ENCODE assay signal across 10 mouse cellular contexts in genomic region chr10:99284918-99285317, GRCm38 (mm10). TPM values are rescaled to one million over a fixed set of nuclear protein-coding genes. Genes with fewer than 3 reads are reported as not detected.
DNase-seq lines count a peak whose midpoint lies in the region; ATAC-seq and TF ChIP-seq lines count a peak whose summit lies in the region.
"Had no signal": no experiment of that assay in that cellular context is flagged by ENCODE, and none has a peak within 500 bp of the region (broad histone marks: within the 10 kb centered on the region; RNA-seq: fewer than 3 reads in every experiment).

No protein-coding gene starts in this region.

- H3K27me3 ChIP-seq in forebrain, postnatal 0 days (ENCODE audit: insufficient read depth, low read length): no peaks in the 10 kb centered on the region
- no peaks in the 10 kb centered on the region for H3K27me3 ChIP-seq in forebrain, embryonic 11.5 days (ENCODE audit: control insufficient read depth, insufficient read depth, low read length)

- H3K4me2 ChIP-seq in forebrain, postnatal 0 days (ENCODE audit: low read depth): no peak overlapping the region
- H3K4me2 ChIP-seq in forebrain, embryonic 11.5 days (ENCODE audit: low read depth, low read length, severe bottlenecking): no peak overlapping the region

- no peak for DNase-seq in forebrain, postnatal 0 days
- DNase-seq in forebrain, embryonic 11.5 days (ENCODE audit: low spot score): no peak
- peak; percentile 26 for DNase-seq in layer of hippocampus, adult 9-11 months
- DNase-seq in layer of hippocampus, adult 8-10 months (ENCODE audit: low spot score in 2 of 2): no peak
- peak; percentile 85 for DNase-seq in telencephalon, adult 2 months (ENCODE audit: low read depth, low spot score)
- DNase-seq in cerebellum, adult 9-10 months: no peak
- no peak for DNase-seq in retina, postnatal 1 day
- DNase-seq: gastrocnemius, postnatal 10 days had no signal

- WGBS in forebrain, postnatal 0 days: 78% methylated on average over 9 of the region's 9 CpGs
- 84% methylated on average over 9 of the region's 9 CpGs for WGBS in forebrain, embryonic 11.5 days

- ATAC-seq in forebrain, postnatal 0 days: peak; percentile 10; the same call in 1 of the 2 replicates
- no peak for ATAC-seq in forebrain, embryonic 11.5 days (replicated peaks; ENCODE audit: low FRiP score)
- ATAC-seq in inflammation-experienced regulatory T-cells, adult 6 months: peak; percentile 42

- TF ChIP-seq CTCF in forebrain, postnatal 0 days (IDR thresholded peaks at IDR 0.05; ENCODE audit: low read depth): no peak

- H3K4me1 ChIP-seq in forebrain, postnatal 0 days (ENCODE audit: insufficient read depth): no peaks in the 10 kb centered on the region
- peaks cover 5% of the 10 kb centered on the region; the same call in 1 of the 2 replicates for H3K4me1 ChIP-seq in forebrain, embryonic 11.5 days (replicated peaks; ENCODE audit: control insufficient read depth, insufficient read depth, low read length)

- peak overlapping the region; percentile 21; the same call in 1 of the 2 replicates for H3K27ac ChIP-seq in forebrain, postnatal 0 days (ENCODE audit: low read depth, low read length)
- no peak overlapping the region for H3K27ac ChIP-seq in forebrain, embryonic 11.5 days (ENCODE audit: low read depth, low read length)
- H3K27ac ChIP-seq: midbrain, embryonic 10.5 days had no signal

- H3K36me3 ChIP-seq in forebrain, postnatal 0 days (ENCODE audit: insufficient read depth): no peaks in the 10 kb centered on the region
- no peaks in the 10 kb centered on the region for H3K36me3 ChIP-seq in forebrain, embryonic 11.5 days (ENCODE audit: control insufficient read depth, insufficient read depth, low read length)
- H3K36me3 ChIP-seq: midbrain, embryonic 10.5 days had no signal

- H3K9ac ChIP-seq in forebrain, postnatal 0 days: no peak overlapping the region
- H3K9ac ChIP-seq in forebrain, embryonic 11.5 days (ENCODE audit: low read length): no peak overlapping the region

- H3K9me3 ChIP-seq in forebrain, postnatal 0 days (ENCODE audit: low read length): no peaks in the 10 kb centered on the region
- H3K9me3 ChIP-seq in forebrain, embryonic 11.5 days (ENCODE audit: control insufficient read depth, low read length): no peaks in the 10 kb centered on the region
- H3K9me3 ChIP-seq: midbrain, embryonic 10.5 days had no signal

- H3K4me3 ChIP-seq in forebrain, postnatal 0 days (ENCODE audit: low read depth, low read length): no peak overlapping the region
- H3K4me3 ChIP-seq in forebrain, embryonic 11.5 days (ENCODE audit: low read depth, low read length): no peak overlapping the region
- H3K4me3 ChIP-seq: midbrain, embryonic 10.5 days had no signal

RNA-seq across cellular contexts. Expression of gene Dusp6, which starts 21.9 kb away (rescaled TPM):
- total RNA-seq in forebrain, postnatal 0 days (2014; rRNA removed): 57.5 and 58.3 TPM in 2 replicates
- polyA plus RNA-seq in forebrain, postnatal 0 days (2015; fragmentation: Nextera tagmentation; extraction: Ambion mirVana): 38.7 and 43.7 TPM in 2 replicates
- polyA plus RNA-seq in forebrain, embryonic 11.5 days (2014; fragmentation: Nextera tagmentation; extraction: Ambion mirVana): 57.7 and 63.1 TPM in 2 replicates
- total RNA-seq in layer of hippocampus, adult 8-10 months (2022): 10 to 100 TPM; 61.1 to 93.4 (median 75.2) TPM
- 10 to 100 TPM; 32.8 to 52.8 (median 41.2) TPM for polyA plus RNA-seq in inflammation-experienced regulatory T-cells, adult 6 months (2017; shearing (Covaris generic))

Comparison
In these comparisons a context has a peak if more than half of its experiments do, and no peak if none do; other contexts are left out.
1. DNase-seq: peak in layer of hippocampus, adult 9-11 months (single experiment) and telencephalon, adult 2 months (single experiment); none in forebrain, postnatal 0 days (single experiment), forebrain, embryonic 11.5 days (single experiment), layer of hippocampus, adult 8-10 months (0 of 2), cerebellum, adult 9-10 months (single experiment) and retina, postnatal 1 day (single experiment).